Mouse (Mus musculus): ENCODE results near the gene 1700025G04Rik.
"Not testable (repeated sequence)": the region's sequence is repeated elsewhere in the genome, so short reads cannot be mapped to it uniquely, and the experiment has no call there.

Gene 1700025G04Rik

GRCm38 (mm10) chr1:151858474-151858873 is 231.5 kb downstream of the 1700025G04Rik start:
- DNase-seq (ENCODE audit: low read depth in 2 of 2, low spot score in 2 of 2), result no peak

GRCm38 (mm10) chr1:151855561-151855960 is 234.4 kb downstream of the 1700025G04Rik start:
- DNase-seq (ENCODE audit: low read depth in 2 of 2, low spot score in 2 of 2), result no peak

- no peak for DNase-seq (ENCODE audit: low read depth in 2 of 2, low spot score in 2 of 2)
Measured at GRCm38 (mm10) chr1:151851976-151852375, 237.9 kb downstream of the 1700025G04Rik start.

- no peak for DNase-seq (ENCODE audit: low read depth in 2 of 2, low spot score in 2 of 2)
Measured at GRCm38 (mm10) chr1:151851051-151851848, 238.7 kb downstream of the 1700025G04Rik start.

GRCm38 (mm10) chr1:151849993-151850608 is 239.8 kb downstream of the 1700025G04Rik start:
- no peak for DNase-seq (ENCODE audit: low read depth in 2 of 2, low spot score in 2 of 2)

- DNase-seq (ENCODE audit: low read depth in 2 of 2, low spot score in 2 of 2), result no peak
Measured at GRCm38 (mm10) chr1:151848286-151848685, 241.6 kb downstream of the 1700025G04Rik start.

GRCm38 (mm10) chr1:151845926-151846782 is 243.8 kb downstream of the 1700025G04Rik start:
- no peak for DNase-seq (ENCODE audit: low read depth in 2 of 2, low spot score in 2 of 2)

- no peak for DNase-seq (ENCODE audit: low read depth in 2 of 2, low spot score in 2 of 2)
Measured at GRCm38 (mm10) chr1:151845252-151845832, 244.6 kb downstream of the 1700025G04Rik start.

- not testable (repeated sequence) for DNase-seq (ENCODE audit: low read depth in 2 of 2, low spot score in 2 of 2)
Measured at GRCm38 (mm10) chr1:151840345-151840744, 249.6 kb downstream of the 1700025G04Rik start.

GRCm38 (mm10) chr1:151835261-151835660 is 254.7 kb downstream of the 1700025G04Rik start:
- DNase-seq (ENCODE audit: low read depth in 2 of 2, low spot score in 2 of 2), result no peak

GRCm38 (mm10) chr1:151831791-151832190 is 258.1 kb downstream of the 1700025G04Rik start:
- no peak for DNase-seq (ENCODE audit: low read depth in 2 of 2, low spot score in 2 of 2)

GRCm38 (mm10) chr1:151825065-151825464 is 264.9 kb downstream of the 1700025G04Rik start:
- DNase-seq (ENCODE audit: low read depth in 2 of 2, low spot score in 2 of 2), result no peak

GRCm38 (mm10) chr1:151820457-151820856 is 269.5 kb downstream of the 1700025G04Rik start:
- peak; percentile 32 to 54 for DNase-seq (ENCODE audit: low read depth in 2 of 2, low spot score in 2 of 2)

GRCm38 (mm10) chr1:151819190-151819589 is 270.7 kb downstream of the 1700025G04Rik start:
- DNase-seq (ENCODE audit: low read depth in 2 of 2, low spot score in 2 of 2), result no peak

GRCm38 (mm10) chr1:151816051-151816450 is 273.9 kb downstream of the 1700025G04Rik start:
- DNase-seq (ENCODE audit: low read depth in 2 of 2, low spot score in 2 of 2), result no peak

- no peak for DNase-seq (ENCODE audit: low read depth in 2 of 2, low spot score in 2 of 2)
Measured at GRCm38 (mm10) chr1:151812004-151812712, 277.8 kb downstream of the 1700025G04Rik start.

- no peak for DNase-seq (ENCODE audit: low read depth in 2 of 2, low spot score in 2 of 2)
Measured at GRCm38 (mm10) chr1:151811456-151811855, 278.5 kb downstream of the 1700025G04Rik start.

GRCm38 (mm10) chr1:151810628-151811421 is 279.1 kb downstream of the 1700025G04Rik start:
- DNase-seq (ENCODE audit: low read depth in 2 of 2, low spot score in 2 of 2), result no peak

GRCm38 (mm10) chr1:151807286-151807685 is 282.6 kb downstream of the 1700025G04Rik start:
- DNase-seq (ENCODE audit: low read depth in 2 of 2, low spot score in 2 of 2), result no peak

- not testable (repeated sequence) for DNase-seq (ENCODE audit: low read depth in 2 of 2, low spot score in 2 of 2)
Measured at GRCm38 (mm10) chr1:151802795-151803194, 287.1 kb downstream of the 1700025G04Rik start.
